Mouse (Mus musculus) embryonic stem cell, embryonic (primary cell): ENCODE data around the gene Clstn2.

ENCODE experiments used
- CTCF ChIA-PET, 4 experiments: fragments of 300-600 bp in 2 of 4; fragments of 350-600 bp in 2 of 4; sonication (Branson Sonifier 250); formaldehyde crosslinking; loops; one replicate each; lab custom pipeline; 2022; ENCODE audit warnings: inconsistent platforms in 2 of 4; lab: Charles Lee
- POLR2A ChIA-PET, 4 experiments: fragments of 300-600 bp in 2 of 4; fragments of 350-600 bp in 2 of 4; sonication (Branson Sonifier 250); formaldehyde crosslinking; loops; one replicate each; lab custom pipeline; 2022; ENCODE audit warnings: antibody characterized with exemption in 4 of 4, inconsistent platforms in 1 of 4; lab: Charles Lee

The Clstn2 gene

GRCm38 (mm10) chr9:97712888-97713287 lies 320.1 kb downstream of the Clstn2 start:
- CTCF ChIA-PET, result no interaction called here
- POLR2A ChIA-PET, result no interaction called here

- CTCF ChIA-PET, result no interaction called here
- POLR2A ChIA-PET, result no interaction called here
These were observed 329.0 kb downstream of the Clstn2 start for GRCm38 (mm10) chr9:97703901-97704503.

DNA sequence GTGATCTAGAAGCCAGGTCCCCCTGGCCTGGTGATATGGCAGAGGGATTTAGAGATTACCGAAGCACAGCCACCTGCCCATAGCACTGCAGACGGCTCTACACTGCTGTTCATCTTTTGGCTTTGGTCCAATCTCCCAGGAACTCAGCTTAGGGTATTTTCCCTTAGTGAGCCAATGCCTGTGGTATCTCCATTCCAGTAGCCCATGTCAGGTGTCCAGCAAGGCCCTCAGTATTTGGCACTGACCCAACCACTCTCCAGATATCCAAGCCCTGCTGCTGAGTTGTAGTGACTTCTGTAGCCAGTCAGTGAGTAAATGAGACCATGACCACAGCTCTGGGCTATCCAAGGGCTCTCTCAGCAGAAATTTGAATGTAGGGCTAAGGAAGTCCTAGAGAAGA lies 330.0 kb downstream of the Clstn2 start:
- POLR2A ChIA-PET, result no interaction called here
- CTCF ChIA-PET, result no interaction called here

DNA sequence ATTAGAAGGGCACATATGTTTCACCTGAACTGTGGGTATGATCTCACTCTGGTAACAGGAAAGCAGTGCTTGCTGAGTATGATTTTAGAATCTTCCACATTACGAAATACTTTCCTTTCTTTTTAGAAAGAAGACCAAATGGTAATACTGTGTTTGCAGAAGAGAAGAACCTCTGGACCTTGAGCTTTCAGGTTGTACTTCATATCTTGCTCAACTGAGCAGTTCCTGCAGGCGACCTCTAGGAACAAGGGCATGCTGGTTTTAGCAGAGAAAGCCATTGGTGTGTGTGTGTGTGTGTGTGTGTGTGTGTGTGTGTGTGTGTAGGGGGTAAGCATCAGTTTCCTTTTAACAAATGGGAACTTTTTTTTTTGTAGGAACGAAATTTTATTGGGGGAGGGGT lies 333.0 kb downstream of the Clstn2 start:
- ChIA-PET POLR2A (no interaction called here), CTCF (no interaction called here)

DNA sequence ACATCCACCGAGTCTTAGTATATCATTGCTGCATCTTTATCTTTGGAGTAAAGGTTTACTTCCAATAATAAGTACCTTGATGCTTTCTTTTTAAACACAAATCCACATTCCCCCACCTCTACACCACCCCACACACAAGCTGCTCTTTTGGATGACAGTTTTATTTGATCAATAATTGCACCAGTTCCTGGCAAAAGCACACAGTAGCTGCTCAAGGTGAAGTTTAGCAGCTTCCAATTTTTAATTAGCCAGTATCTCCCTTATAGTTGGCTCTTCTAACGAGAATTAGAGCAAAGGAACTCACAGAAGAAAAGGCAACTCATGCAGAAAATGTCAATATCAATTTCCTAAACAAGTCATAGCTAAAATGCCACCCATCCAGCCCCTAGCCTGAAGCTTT lies 334.0 kb downstream of the Clstn2 start:
- ChIA-PET CTCF (no interaction called here), POLR2A (no interaction called here)

DNA sequence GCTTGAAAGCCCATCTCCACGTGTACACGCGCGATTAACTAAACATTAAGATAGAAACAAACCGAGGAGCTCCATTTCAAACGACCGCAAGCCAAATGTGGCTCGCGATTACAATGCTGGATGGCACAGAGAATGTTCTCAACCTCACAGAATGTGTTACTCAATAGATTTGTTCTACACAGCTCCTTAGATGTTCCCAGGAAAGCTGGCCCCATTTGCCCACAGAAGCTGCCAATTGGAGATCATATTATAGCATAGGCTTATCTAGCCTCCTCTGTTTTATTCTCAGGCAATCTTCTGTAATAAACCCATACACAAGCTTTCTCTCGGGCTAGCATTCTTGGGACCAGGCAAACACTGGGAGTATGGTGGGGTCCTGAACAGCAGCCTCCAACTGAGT lies 334.9 kb downstream of the Clstn2 start:
- ChIA-PET CTCF (no interaction called here), POLR2A (interaction anchor here in 1 of 4 experiments (0.6 to 0.7 kb wide), 2 partner anchors 12 to 221 kb away, joined by 3 read pairs; no protein-coding TSS in a partner anchor)

GRCm38 (mm10) chr9:97696655-97697235 lies 336.2 kb downstream of the Clstn2 start:
- POLR2A ChIA-PET, result no interaction called here
- CTCF ChIA-PET, result no interaction called here

- CTCF ChIA-PET, result no interaction called here
- POLR2A ChIA-PET, result no interaction called here
These were observed 337.7 kb downstream of the Clstn2 start for GRCm38 (mm10) chr9:97695278-97695677.

GRCm38 (mm10) chr9:97686826-97687425 lies 346.1 kb downstream of the Clstn2 start:
- ChIA-PET CTCF (no interaction called here), POLR2A (no interaction called here)

DNA sequence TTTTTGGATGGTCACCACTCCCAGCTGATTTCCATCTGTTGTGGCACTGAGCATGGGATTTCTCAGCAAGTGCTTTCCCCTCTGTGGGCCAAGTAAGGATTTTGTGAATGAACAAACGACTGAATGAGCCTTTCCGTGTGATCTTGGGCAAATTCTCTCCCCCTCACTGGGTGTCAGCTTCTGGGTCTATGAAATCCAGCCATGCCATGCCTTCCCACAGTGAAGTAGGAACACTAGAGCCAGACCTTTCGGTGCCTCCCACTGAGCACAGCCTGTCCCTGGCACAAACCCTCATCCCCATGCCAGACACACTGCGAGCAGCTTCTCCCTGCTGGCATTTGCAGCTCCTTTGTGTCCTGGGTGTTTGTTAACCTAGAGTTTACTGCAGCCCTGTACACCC lies 347.3 kb downstream of the Clstn2 start:
- ChIA-PET POLR2A (interaction anchor here in 1 of 4 experiments (0.6 kb wide), 1 partner anchor 12 kb away, joined by 3 read pairs; no protein-coding TSS in a partner anchor), CTCF (interaction anchor here in 1 of 4 experiments (0.6 kb wide), 1 partner anchor 1000 kb away, joined by 13 read pairs; no protein-coding TSS in a partner anchor)

GRCm38 (mm10) chr9:97679878-97680277 lies 353.1 kb downstream of the Clstn2 start:
- ChIA-PET POLR2A (no interaction called here), CTCF (no interaction called here)

- CTCF ChIA-PET, result no interaction called here
These were observed 353.9 kb downstream of the Clstn2 start for GRCm38 (mm10) chr9:97679106-97679505.

DNA sequence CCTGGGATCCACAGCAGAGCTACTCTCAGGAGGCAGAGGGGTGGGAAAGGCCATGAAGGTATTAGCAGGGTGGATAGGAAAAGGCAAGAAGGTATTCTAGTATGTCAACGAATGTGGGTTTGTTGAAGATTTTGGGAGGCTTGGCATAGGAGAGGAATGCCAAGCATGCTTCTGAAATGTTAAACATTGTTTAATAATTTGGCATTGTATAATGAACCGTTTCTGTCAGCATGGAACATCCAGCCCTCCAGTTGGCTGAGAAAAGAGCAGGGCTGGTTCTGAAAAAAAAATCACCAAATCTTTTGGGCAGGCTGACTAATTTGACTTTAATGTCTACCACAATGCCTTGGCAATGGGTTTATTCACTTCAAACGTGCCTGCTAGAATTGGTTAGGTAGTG lies 355.9 kb downstream of the Clstn2 start:
- CTCF ChIA-PET, result no interaction called here

More at GRCm38 (mm10) chr9:97679106-97679505, 353.9 kb downstream of the Clstn2 start:
- POLR2A ChIA-PET, result no interaction called here

GRCm38 (mm10) chr9:97672681-97673080 lies 360.3 kb downstream of the Clstn2 start:
- POLR2A ChIA-PET, result no interaction called here

More for the DNA sequence above, 355.9 kb downstream of the Clstn2 start:
- POLR2A ChIA-PET, result interaction anchor here in 1 of 4 experiments (0.6 kb wide), 1 partner anchor 127 kb away, joined by 4 read pairs; no protein-coding TSS in a partner anchor

DNA sequence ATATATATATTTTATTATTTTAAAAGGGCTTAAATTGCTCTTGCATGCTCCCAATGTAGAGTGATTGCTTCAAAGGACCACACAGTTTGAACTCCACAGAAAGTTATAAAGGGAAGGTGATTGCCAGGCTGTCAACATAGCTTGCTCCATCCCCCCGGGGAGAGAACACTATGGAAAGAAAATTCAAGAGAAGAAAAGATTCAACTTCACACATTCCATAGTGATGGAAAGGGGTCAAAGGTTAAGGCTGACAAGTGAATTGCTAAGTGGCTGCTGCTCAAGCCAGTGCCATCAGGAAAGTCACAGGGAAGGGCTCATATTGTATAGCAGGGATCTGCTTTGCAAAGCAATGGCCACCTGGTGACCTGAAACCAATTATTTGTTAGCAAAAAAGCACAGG lies 360.8 kb downstream of the Clstn2 start:
- POLR2A ChIA-PET, result no interaction called here
- CTCF ChIA-PET, result interaction anchor here in 1 of 4 experiments (0.6 kb wide), 1 partner anchor 787 kb away, joined by 3 read pairs; no protein-coding TSS in a partner anchor

More at GRCm38 (mm10) chr9:97672681-97673080, 360.3 kb downstream of the Clstn2 start:
- CTCF ChIA-PET, result no interaction called here

GRCm38 (mm10) chr9:97670666-97671065 lies 362.3 kb downstream of the Clstn2 start:
- ChIA-PET POLR2A (no interaction called here), CTCF (no interaction called here)

DNA sequence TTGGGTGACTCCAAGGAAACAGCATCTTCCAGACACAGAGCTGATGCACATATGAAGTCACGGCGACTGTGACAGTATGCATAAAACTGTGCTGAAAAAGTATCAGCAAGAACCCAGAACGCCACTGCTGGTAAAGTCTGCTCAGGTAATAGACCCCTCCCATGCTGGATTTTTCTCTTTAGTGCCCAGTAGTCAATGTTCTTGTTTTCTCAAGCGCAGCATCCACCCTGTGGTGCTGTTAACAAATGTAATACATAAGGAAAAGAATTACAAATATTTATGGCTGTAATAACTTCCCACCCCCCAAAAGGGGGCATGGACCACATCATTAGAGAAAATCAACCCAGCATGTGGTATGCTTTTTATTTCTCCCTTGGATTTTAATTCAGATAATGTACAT lies 372.0 kb downstream of the Clstn2 start:
- ChIA-PET CTCF (interaction anchor here in 1 of 4 experiments (0.5 kb wide), 1 partner anchor 214 kb away, joined by 4 read pairs; no protein-coding TSS in a partner anchor), POLR2A (no interaction called here)

GRCm38 (mm10) chr9:97658736-97659135 lies 374.2 kb downstream of the Clstn2 start:
- POLR2A ChIA-PET, result no interaction called here
- CTCF ChIA-PET, result no interaction called here

DNA sequence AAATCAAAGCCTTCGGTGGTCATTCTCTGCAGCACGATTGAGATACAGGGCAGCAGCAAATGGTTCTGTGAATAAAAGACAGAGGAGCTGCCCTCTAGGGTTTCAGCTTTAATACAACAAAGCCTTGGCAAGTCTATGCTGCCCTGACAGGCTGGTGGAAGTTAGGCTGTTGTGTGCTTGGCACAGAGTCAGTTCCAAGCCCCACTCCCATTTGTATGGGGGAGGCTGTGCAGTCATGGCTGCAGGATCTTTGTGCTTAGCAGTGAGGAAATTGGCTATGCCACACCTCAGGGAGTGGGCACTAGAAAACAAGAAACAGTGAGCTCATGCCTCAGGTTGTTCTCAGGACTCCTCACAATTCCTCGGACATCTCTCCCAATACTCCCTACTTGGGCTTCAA lies 384.6 kb downstream of the Clstn2 start:
- CTCF ChIA-PET, result no interaction called here
- POLR2A ChIA-PET, result interaction anchor here in 1 of 4 experiments (0.6 kb wide), 1 partner anchor 330 kb away, joined by 3 read pairs; no protein-coding TSS in a partner anchor

DNA sequence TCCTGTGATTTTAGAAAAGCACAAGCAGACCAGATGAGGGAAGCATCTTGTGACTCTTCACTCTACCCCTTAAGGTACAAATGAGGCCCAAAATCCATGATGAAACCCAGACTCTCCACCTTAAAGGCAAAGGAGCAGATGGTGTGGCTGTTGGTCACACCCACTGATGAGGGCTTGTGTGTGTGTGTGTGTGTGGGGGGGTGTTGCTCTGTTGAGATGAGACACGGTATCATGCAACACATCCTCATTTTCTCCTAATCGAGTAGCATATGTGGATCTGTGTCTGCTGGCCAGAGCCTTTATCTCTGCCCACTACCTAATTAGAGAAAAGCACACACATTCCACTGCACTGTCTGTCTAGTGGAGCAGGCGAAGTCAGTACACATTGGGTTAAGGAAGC lies 387.2 kb downstream of the Clstn2 start:
- ChIA-PET POLR2A (no interaction called here), CTCF (no interaction called here)
